ENCODE assay signal across 8 mouse cellular contexts in the genomic region with DNA sequence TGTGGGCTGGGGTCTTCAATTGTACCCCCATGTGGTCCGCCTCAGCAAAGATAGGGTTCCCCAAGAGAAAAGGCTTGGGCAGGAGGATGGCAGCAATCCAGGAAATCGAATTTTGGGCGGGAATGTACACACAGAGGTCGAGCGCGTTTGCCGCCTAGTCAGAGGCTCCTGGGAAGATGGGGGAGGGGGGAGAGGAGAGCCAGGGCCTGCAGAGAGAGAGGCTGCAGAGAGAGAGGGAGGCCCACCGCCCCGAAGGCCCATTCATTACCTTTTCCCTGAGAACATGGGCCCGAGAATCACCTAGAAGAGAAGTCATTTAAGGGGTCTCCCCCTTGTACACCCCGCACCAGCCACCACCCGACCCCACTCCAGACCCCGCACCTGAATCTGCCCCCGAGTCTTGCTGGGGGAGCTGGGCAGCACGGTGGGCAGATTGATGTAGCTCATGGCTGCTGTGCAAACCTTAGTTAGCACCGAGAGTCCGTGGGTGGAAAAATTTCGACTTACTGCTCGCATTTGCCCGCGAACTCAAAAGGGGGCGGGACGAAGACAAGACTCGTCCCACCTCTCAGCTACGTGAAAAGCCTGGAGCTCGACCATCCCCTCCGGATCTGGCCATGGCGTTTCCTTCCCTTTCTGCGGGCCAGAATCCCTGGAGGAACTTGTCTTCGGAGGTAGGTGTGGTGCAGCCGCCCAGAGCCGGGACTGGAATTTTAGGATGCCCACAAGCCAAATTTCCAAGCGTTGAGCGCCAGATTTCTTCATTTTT. TPM values are rescaled to one million over a fixed set of nuclear protein-coding genes. Genes with fewer than 3 reads are reported as not detected.
DNase-seq lines count a peak whose midpoint lies in the region; ATAC-seq and TF ChIP-seq lines count a peak whose summit lies in the region.

TSS of gene Afmid (plus strand) at position 592 of the 769 bp plus-strand sequence.
TSS of gene Tk1 (minus strand) at position 760 of the 769 bp plus-strand sequence.

- H3K4me1 ChIP-seq in heart, postnatal 0 days (ENCODE audit: control insufficient read depth, insufficient read depth), result peaks cover 70% of the 10 kb centered on the region

- H3K27me3 ChIP-seq in heart, postnatal 0 days (ENCODE audit: control insufficient read depth, insufficient read depth, low read length), result no peaks in the 10 kb centered on the region

- H3K27ac ChIP-seq in heart, postnatal 0 days (ENCODE audit: low read depth), result peak within 1 kb of the TSS; percentile 84
- peak within 1 kb of the TSS; percentile 87 for H3K27ac ChIP-seq in macrophage

- TF ChIP-seq CTCF in heart, postnatal 0 days (IDR thresholded peaks at IDR 0.05; ENCODE audit: low read depth), result no peak

- TF ChIP-seq EP300 in heart, postnatal 0 days (IDR thresholded peaks at IDR 0.05; ENCODE audit: low read depth), result peak; percentile 72; the same call in 1 of the 2 replicates

- DNase-seq in CD4-positive, CD25-positive, alpha-beta regulatory T cell, adult 2 months (ENCODE audit: low read depth, low spot score), result peak; percentile 81
- DNase-seq in adrenal gland, adult 18-20 months (ENCODE audit: low spot score in 2 of 2), result peak; percentile 44 to 50
- peak; percentile 94 for DNase-seq in heart, postnatal 0 days (ENCODE audit: low spot score)
- DNase-seq in kidney, postnatal 14 days, result peak; percentile 91
- peak; percentile 71 for DNase-seq in spleen, adult 12 weeks (ENCODE audit: low spot score)
- no peak for DNase-seq in cerebellum, adult 8-10 months

- H3K79me2 ChIP-seq in macrophage (ENCODE audit: inconsistent target), result peaks cover 45% of the 10 kb centered on the region

- H3K9me3 ChIP-seq in heart, postnatal 0 days (replicated peaks; ENCODE audit: control insufficient read depth, low read length), result no peaks in the 10 kb centered on the region

- H3K4me3 ChIP-seq in heart, postnatal 0 days (ENCODE audit: low read depth, low read length), result peak within 1 kb of the TSS; percentile 48
- H3K4me3 ChIP-seq in macrophage (ENCODE audit: inconsistent target), result peak within 1 kb of the TSS; percentile 67

- peak; percentile 54 for ATAC-seq in erythroid progenitor cell, adult 5-6 weeks (replicated peaks; ENCODE audit: low FRiP score, poor library complexity, severe bottlenecking)
- ATAC-seq in heart, postnatal 0 days (ENCODE audit: insufficient read depth, low read depth), result peak; percentile 48

- under 1% methylated on average over 33 of the region's 34 CpGs for WGBS in heart, postnatal 0 days
- under 1% methylated on average over 33 of the region's 34 CpGs for WGBS in macrophage (ENCODE audit: missing documents)

- peak within 1 kb of the TSS; percentile 65 for H3K9ac ChIP-seq in heart, postnatal 0 days (replicated peaks; ENCODE audit: low read depth, low read length)

- H3K4me2 ChIP-seq in heart, postnatal 0 days (ENCODE audit: low read depth, low read length), result peak within 1 kb of the TSS; percentile 74

- peaks cover 16% of the 10 kb centered on the region; the same call in 1 of the 2 replicates for H3K36me3 ChIP-seq in heart, postnatal 0 days (replicated peaks; ENCODE audit: control insufficient read depth, insufficient read depth, low read length)
- H3K36me3 ChIP-seq in macrophage (ENCODE audit: inconsistent target), result no peaks in the 10 kb centered on the region

RNA-seq across cellular contexts. Expression of gene Afmid, which starts in this region (rescaled TPM):
- 1 to 10 TPM; 4.7 to 6.1 TPM for total RNA-seq in adrenal gland, adult 18-20 months (2021)
- total RNA-seq in erythroid progenitor cell, adult 5-6 weeks (2015; ENCODE audit: low replicate concordance), result 38.6 and 38.9 TPM in 2 replicates
- total RNA-seq in erythroid progenitor cell, adult 5-6 weeks (2017; ENCODE audit: low replicate concordance), result 70.3 and 75.6 TPM in 2 replicates
- 14.5 and 17.6 TPM in 2 replicates for total RNA-seq in heart, postnatal 0 days (2014; rRNA removed; ENCODE audit: low replicate concordance)
- polyA plus RNA-seq in heart, postnatal 0 days (2015; fragmentation: Nextera tagmentation; extraction: Ambion mirVana), result 13.1 and 16.5 TPM in 2 replicates
- total RNA-seq in macrophage (2018; cell fraction: chromatin; rRNA removed), result 10 to 100 TPM in 23 of 26 experiments, 1 to 10 TPM in 3; 3.2 to 34.1 (median 21.9) TPM
- total RNA-seq in macrophage (2018; cell fraction: cytosol; rRNA removed), result 1 to 10 TPM; 1.0 to 3.6 (median 2.4) TPM
- 10 to 100 TPM in 12 of 26 experiments, 1 to 10 TPM in 14; 3.3 to 19.8 (median 9.4) TPM for total RNA-seq in macrophage (2018; cell fraction: nucleus; rRNA removed)
- 2.9 to 4.4 TPM (median 3.6 TPM) in 3 replicates for polyA plus RNA-seq in macrophage (2018)

RNA-seq across cellular contexts. Expression of gene Tk1, which starts in this region (rescaled TPM):
- 1 to 10 TPM; 2.2 to 3.8 TPM for total RNA-seq in adrenal gland, adult 18-20 months (2021)
- total RNA-seq in erythroid progenitor cell, adult 5-6 weeks (2015; ENCODE audit: low replicate concordance), result 462 and 532 TPM in 2 replicates
- 549 and 716 TPM in 2 replicates for total RNA-seq in erythroid progenitor cell, adult 5-6 weeks (2017; ENCODE audit: low replicate concordance)
- 103 and 117 TPM in 2 replicates for total RNA-seq in heart, postnatal 0 days (2014; rRNA removed; ENCODE audit: low replicate concordance)
- 41.4 and 44.0 TPM in 2 replicates for polyA plus RNA-seq in heart, postnatal 0 days (2015; fragmentation: Nextera tagmentation; extraction: Ambion mirVana)
- total RNA-seq in macrophage (2018; cell fraction: chromatin; rRNA removed), result 10 to 100 TPM in 14 of 26 experiments, 1 to 10 TPM in 11, under 1 TPM in 1; 0.92 to 30.5 (median 10.2) TPM
- total RNA-seq in macrophage (2018; cell fraction: cytosol; rRNA removed), result 1 to 10 TPM; 1.9 to 7.2 (median 3.2) TPM
- 10 to 100 TPM in 3 of 26 experiments, 1 to 10 TPM in 22, under 1 TPM in 1; 0.86 to 80.6 (median 3.9) TPM for total RNA-seq in macrophage (2018; cell fraction: nucleus; rRNA removed)
- polyA plus RNA-seq in macrophage (2018), result 1.1 to 37.4 TPM (median 6.2 TPM) in 3 replicates

Comparison
In these comparisons a context has a peak if more than half of its experiments do, and no peak if none do; other contexts are left out.
1. RNA of gene Tk1 (total RNA-seq): 462 to 716 TPM in erythroid progenitor cell, adult 5-6 weeks and 103 to 117 TPM in heart, postnatal 0 days; 2.2 to 3.8 TPM in adrenal gland, adult 18-20 months; every median in the first group is over 10 times any median in the second.